Mouse (Mus musculus) heart, embryonic 15.5 days (tissue): ENCODE data around the gene Ehd2. TPM values are rescaled to one million over a fixed set of nuclear protein-coding genes. Genes with fewer than 3 reads are reported as not detected.

Source experiments
- ATAC-seq: fragments of 200-750 bp; cut with Nextera tagmentation; replicated peaks from 2 replicates; pipeline ENCODE4 v1.8.0; 2017; ENCODE audit warnings: low read depth, moderate TSS enrichment; ENCODE audit not compliant: insufficient number of reproducible peaks, insufficient read depth, low FRiP score
- H3K27ac ChIP-seq: fragments of 300-500 bp; sonication (generic); 2 replicates; pipeline ENCODE4 v1.5.1; 2015; ENCODE audit warnings: mild to moderate bottlenecking, inconsistent platforms
- H3K27me3 ChIP-seq: fragments of 300-500 bp; sonication (generic); 2 replicates; pipeline ENCODE4 v1.6.1; 2015; ENCODE audit warnings: inconsistent platforms
- H3K36me3 ChIP-seq: fragments of 300-500 bp; sonication (generic); 2 replicates; pipeline ENCODE4 v1.6.1; 2015; ENCODE audit warnings: mild to moderate bottlenecking, inconsistent platforms
- H3K4me1 ChIP-seq: fragments of 300-500 bp; sonication (generic); replicated peaks from 2 replicates; pipeline ENCODE4 v1.6.1; 2015; ENCODE audit warnings: inconsistent platforms
- H3K4me2 ChIP-seq: fragments of 300-500 bp; sonication (generic); 2 replicates; pipeline ENCODE4 v1.6.1; 2015; ENCODE audit warnings: inconsistent platforms, mild to moderate bottlenecking, moderate library complexity
- H3K4me3 ChIP-seq: fragments of 300-500 bp; sonication (generic); 2 replicates; pipeline ENCODE4 v1.5.1; 2015; ENCODE audit warnings: mild to moderate bottlenecking, inconsistent platforms
- H3K9ac ChIP-seq: fragments of 300-500 bp; sonication (generic); 2 replicates; pipeline ENCODE4 v1.6.1; 2015; ENCODE audit warnings: mild to moderate bottlenecking, inconsistent platforms
- H3K9me3 ChIP-seq: fragments of 300-500 bp; sonication (generic); replicated peaks from 2 replicates; pipeline ENCODE4 v1.6.1; 2016; ENCODE audit warnings: inconsistent platforms
- WGBS: fragments of 180-500 bp; shearing (Covaris S2); methylation state at CpG from one replicate; pipeline ENCODE4 v1.1.7; 2015; ENCODE audit warnings: mixed read lengths; 5-methylcytosine and 5-hydroxymethylcytosine counted together
- polyA plus RNA-seq: library from polyadenylated mRNA; unstranded; fragments of >200 nt; fragmentation: Nextera tagmentation; extraction: Ambion mirVana; gene quantifications from 2 replicates; pipeline ENCODE4 v1.2.1, GENCODE M21; 2015

The Ehd2 gene
- polyA plus RNA-seq, 1 experiment from 2014 or later: 62.8 TPM

- H3K4me1 ChIP-seq: peaks cover 34% of the 10 kb centered on the region
- H3K27me3 ChIP-seq: no peaks in the 10 kb centered on the region
- H3K4me3 ChIP-seq: no peak overlapping the region
- H3K36me3 ChIP-seq: 0 out of 2 replicates have a peak, but pooled peaks cover 4% of the 10 kb centered on the region
- no peak overlapping the region for H3K9ac ChIP-seq
- H3K9me3 ChIP-seq: no peaks in the 10 kb centered on the region
- peak; percentile 77 for ATAC-seq
- 40% methylated on average over 5 of the region's 5 CpGs for WGBS
- H3K4me2 ChIP-seq: peak overlapping the region; percentile 10; the same call in 1 of the 2 replicates
- peak overlapping the region; percentile 60 for H3K27ac ChIP-seq
These were observed 34.8 kb upstream of the Ehd2 start for GRCm38 (mm10) chr7:16002171-16002570.

- Histone ChIP-seq H3K4me3 (no peak overlapping the region), H3K36me3 (peaks cover 7% of the 10 kb centered on the region; the same call in 1 of the 2 replicates), H3K27me3 (no peaks in the 10 kb centered on the region), H3K4me1 (peaks cover 34% of the 10 kb centered on the region), H3K4me2 (peak overlapping the region; percentile 10; the same call in 1 of the 2 replicates), H3K27ac (peak overlapping the region; percentile 60), H3K9me3 (no peaks in the 10 kb centered on the region), H3K9ac (no peak overlapping the region)
- ATAC-seq: no peak
- 87% methylated on average over 1 of the region's 1 CpGs for WGBS
These were observed 34.3 kb upstream of the Ehd2 start for GRCm38 (mm10) chr7:16001691-16002090.

GRCm38 (mm10) chr7:15993789-15994188 lies 26.4 kb upstream of the Ehd2 start:
- Histone ChIP-seq H3K4me1 (no peaks in the 10 kb centered on the region), H3K4me3 (no peak overlapping the region), H3K36me3 (peaks cover 43% of the 10 kb centered on the region), H3K4me2 (no peak overlapping the region), H3K9me3 (no peaks in the 10 kb centered on the region), H3K27me3 (no peaks in the 10 kb centered on the region), H3K27ac (no peak overlapping the region), H3K9ac (no peak overlapping the region)
- 89% methylated on average over 4 of the region's 4 CpGs for WGBS
- no peak for ATAC-seq

- Histone ChIP-seq H3K4me3 (no peak overlapping the region), H3K36me3 (peaks cover 50% of the 10 kb centered on the region), H3K27ac (no peak overlapping the region), H3K9ac (no peak overlapping the region), H3K27me3 (no peaks in the 10 kb centered on the region), H3K4me1 (no peaks in the 10 kb centered on the region), H3K4me2 (no peak overlapping the region), H3K9me3 (no peaks in the 10 kb centered on the region)
- 74% methylated on average over 3 of the region's 3 CpGs for WGBS
- ATAC-seq: no peak
These were observed 25.8 kb upstream of the Ehd2 start for GRCm38 (mm10) chr7:15993152-15993551.

DNA sequence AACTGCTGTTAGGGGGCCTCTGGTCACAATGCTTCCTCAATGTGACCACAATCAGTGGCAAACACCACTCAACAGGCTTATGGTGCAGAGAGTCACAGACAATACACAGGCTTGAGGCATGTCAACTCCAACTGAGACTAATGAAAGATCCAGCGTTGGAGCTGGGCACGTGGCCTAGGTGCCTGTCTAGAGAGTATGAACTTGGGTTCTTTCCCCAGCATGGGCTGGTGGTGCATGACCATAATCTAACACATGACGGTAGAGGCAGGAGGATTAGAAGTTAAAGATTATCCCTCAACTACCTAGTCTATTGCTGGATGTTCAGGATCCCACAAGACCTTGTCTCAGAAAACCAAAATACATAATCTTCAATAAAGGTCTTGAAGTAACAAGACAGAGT lies 24.4 kb upstream of the Ehd2 start:
- H3K9me3 ChIP-seq: no peaks in the 10 kb centered on the region
- no peak overlapping the region for H3K4me3 ChIP-seq
- WGBS: 88% methylated on average over 3 of the region's 3 CpGs
- H3K4me1 ChIP-seq: no peaks in the 10 kb centered on the region
- no peaks in the 10 kb centered on the region for H3K27me3 ChIP-seq
- H3K27ac ChIP-seq: no peak overlapping the region
- H3K36me3 ChIP-seq: peaks cover 60% of the 10 kb centered on the region
- no peak overlapping the region for H3K9ac ChIP-seq
- no peak for ATAC-seq
- H3K4me2 ChIP-seq: no peak overlapping the region

- 88% methylated on average over 16 of the region's 16 CpGs for WGBS
- H3K9ac ChIP-seq: no peak overlapping the region
- no peaks in the 10 kb centered on the region for H3K27me3 ChIP-seq
- H3K4me3 ChIP-seq: no peak overlapping the region
- peaks cover 45% of the 10 kb centered on the region for H3K36me3 ChIP-seq
- no peaks in the 10 kb centered on the region for H3K4me1 ChIP-seq
- no peaks in the 10 kb centered on the region for H3K9me3 ChIP-seq
- no peak; the same call in 1 of the 2 replicates for ATAC-seq
- H3K4me2 ChIP-seq: no peak overlapping the region
- H3K27ac ChIP-seq: no peak overlapping the region
These were observed 20.4 kb upstream of the Ehd2 start for GRCm38 (mm10) chr7:15987661-15988356.

- Histone ChIP-seq H3K9me3 (no peaks in the 10 kb centered on the region), H3K4me1 (peaks cover 22% of the 10 kb centered on the region), H3K27ac (0 out of 2 replicates have a peak overlapping the region, but pooled peaks have one; percentile 75), H3K9ac (no peak overlapping the region), H3K4me3 (no peak overlapping the region), H3K27me3 (no peaks in the 10 kb centered on the region), H3K4me2 (no peak overlapping the region), H3K36me3 (peaks cover 34% of the 10 kb centered on the region)
- ATAC-seq: no peak
- WGBS: 29% methylated on average over 4 of the region's 4 CpGs
These were observed 15.5 kb upstream of the Ehd2 start for GRCm38 (mm10) chr7:15982729-15983407.

GRCm38 (mm10) chr7:15981538-15981937 lies 14.2 kb upstream of the Ehd2 start:
- H3K4me3 ChIP-seq: no peak overlapping the region
- H3K9me3 ChIP-seq: no peaks in the 10 kb centered on the region
- no peaks in the 10 kb centered on the region for H3K27me3 ChIP-seq
- H3K4me1 ChIP-seq: peaks cover 22% of the 10 kb centered on the region
- ATAC-seq: peak; percentile 54; the same call in 1 of the 2 replicates
- H3K27ac ChIP-seq: peak overlapping the region; percentile 75
- no peak overlapping the region for H3K4me2 ChIP-seq
- H3K36me3 ChIP-seq: peaks cover 31% of the 10 kb centered on the region
- no peak overlapping the region for H3K9ac ChIP-seq
- 59% methylated on average over 4 of the region's 4 CpGs for WGBS

- peak; percentile 60 for ATAC-seq
- H3K4me2 ChIP-seq: no peak overlapping the region
- no peak overlapping the region for H3K4me3 ChIP-seq
- H3K4me1 ChIP-seq: peaks cover 22% of the 10 kb centered on the region
- no peaks in the 10 kb centered on the region for H3K27me3 ChIP-seq
- H3K27ac ChIP-seq: peak overlapping the region; percentile 75
- 36% methylated on average over 8 of the region's 8 CpGs for whole genome bisulfite sequencing
- H3K9me3 ChIP-seq: no peaks in the 10 kb centered on the region
- peaks cover 32% of the 10 kb centered on the region for H3K36me3 ChIP-seq
- no peak overlapping the region for H3K9ac ChIP-seq
These were observed 12.9 kb upstream of the Ehd2 start for GRCm38 (mm10) chr7:15980246-15980645.

DNA sequence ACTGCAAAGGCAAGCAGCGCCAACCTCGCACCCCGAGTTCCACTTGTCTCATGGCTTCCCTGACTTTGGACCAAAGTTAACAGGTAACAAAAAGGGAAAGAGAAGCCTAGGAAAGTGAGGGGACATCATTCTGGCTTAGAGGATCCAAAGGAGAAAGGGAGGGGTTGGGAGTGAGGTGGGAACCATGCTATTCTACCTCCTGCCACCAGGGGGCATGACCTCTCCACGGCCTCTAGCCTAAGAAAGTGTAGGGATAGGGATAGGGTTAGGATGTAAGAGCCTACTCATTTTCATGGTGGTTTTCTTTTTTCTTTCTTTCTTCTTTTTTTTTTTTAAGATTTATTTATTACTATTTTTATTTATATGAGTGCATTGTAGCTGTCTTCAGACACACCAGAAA lies 8.5 kb upstream of the Ehd2 start:
- no peak overlapping the region for H3K4me2 ChIP-seq
- H3K9ac ChIP-seq: no peak overlapping the region
- H3K27me3 ChIP-seq: no peaks in the 10 kb centered on the region
- no peak overlapping the region for H3K4me3 ChIP-seq
- H3K4me1 ChIP-seq: peaks cover 11% of the 10 kb centered on the region
- no peak overlapping the region for H3K27ac ChIP-seq
- no peak for ATAC-seq
- peaks cover 57% of the 10 kb centered on the region for H3K36me3 ChIP-seq
- H3K9me3 ChIP-seq: no peaks in the 10 kb centered on the region
- WGBS: 67% methylated on average over 4 of the region's 4 CpGs

DNA sequence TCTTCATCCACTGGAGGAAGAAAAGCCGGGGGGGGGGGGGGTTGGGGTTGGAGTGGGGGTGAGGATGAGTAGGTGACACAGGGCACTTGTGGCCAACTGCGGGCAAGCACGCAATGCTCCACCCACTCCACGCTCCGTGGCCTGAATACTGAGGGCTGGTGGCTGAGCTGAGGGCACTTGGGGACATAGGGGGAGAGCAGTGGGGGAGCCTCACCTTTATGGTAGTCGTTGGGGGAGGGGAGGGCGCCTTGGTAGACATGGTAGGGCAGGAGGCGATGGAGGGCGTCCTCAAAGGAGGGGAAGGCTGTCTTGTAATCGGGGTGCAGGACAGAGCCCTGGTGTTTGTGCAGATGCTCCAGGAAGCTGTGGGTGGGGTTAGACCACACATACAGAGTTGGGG lies 8.1 kb upstream of the Ehd2 start:
- H3K27me3 ChIP-seq: no peaks in the 10 kb centered on the region
- ATAC-seq: no peak
- H3K9me3 ChIP-seq: no peaks in the 10 kb centered on the region
- no peak overlapping the region for H3K4me3 ChIP-seq
- H3K27ac ChIP-seq: no peak overlapping the region
- WGBS: 92% methylated on average over 10 of the region's 10 CpGs
- H3K9ac ChIP-seq: no peak overlapping the region
- peaks cover 57% of the 10 kb centered on the region for H3K36me3 ChIP-seq
- peaks cover 7% of the 10 kb centered on the region for H3K4me1 ChIP-seq
- no peak overlapping the region for H3K4me2 ChIP-seq
